Mouse (Mus musculus) adrenal gland, adult 2 months (tissue): ENCODE data around the gene Hoxc13. TPM values are rescaled to one million over a fixed set of nuclear protein-coding genes. Genes with fewer than 3 reads are reported as not detected.

Experiments
- DNase-seq: peaks from one replicate; pipeline ENCODE4 v3.0.0; 2021
- long read RNA-seq: library from polyadenylated mRNA; stranded (forward); transcript quantifications from one replicate; pipeline ENCODE4 v2.0.0, GENCODE M21; 2021
- polyA plus RNA-seq: library from polyadenylated mRNA; depleted of rRNA; stranded (reverse); fragments of >200 nt; gene quantifications from 2 replicates; pipeline ENCODE4 v1.2.3, GENCODE M21; 2012; rRNA removed
- total RNA-seq, 2 experiments: library from RNA; stranded (reverse); gene quantifications; 2 replicates each; pipeline ENCODE4 v1.2.3; 2021

Hoxc13 gene
- total RNA-seq (not detected), polyA plus RNA-seq (not detected in 2 replicates)
- long read RNA-seq = 0 reads

DNA sequence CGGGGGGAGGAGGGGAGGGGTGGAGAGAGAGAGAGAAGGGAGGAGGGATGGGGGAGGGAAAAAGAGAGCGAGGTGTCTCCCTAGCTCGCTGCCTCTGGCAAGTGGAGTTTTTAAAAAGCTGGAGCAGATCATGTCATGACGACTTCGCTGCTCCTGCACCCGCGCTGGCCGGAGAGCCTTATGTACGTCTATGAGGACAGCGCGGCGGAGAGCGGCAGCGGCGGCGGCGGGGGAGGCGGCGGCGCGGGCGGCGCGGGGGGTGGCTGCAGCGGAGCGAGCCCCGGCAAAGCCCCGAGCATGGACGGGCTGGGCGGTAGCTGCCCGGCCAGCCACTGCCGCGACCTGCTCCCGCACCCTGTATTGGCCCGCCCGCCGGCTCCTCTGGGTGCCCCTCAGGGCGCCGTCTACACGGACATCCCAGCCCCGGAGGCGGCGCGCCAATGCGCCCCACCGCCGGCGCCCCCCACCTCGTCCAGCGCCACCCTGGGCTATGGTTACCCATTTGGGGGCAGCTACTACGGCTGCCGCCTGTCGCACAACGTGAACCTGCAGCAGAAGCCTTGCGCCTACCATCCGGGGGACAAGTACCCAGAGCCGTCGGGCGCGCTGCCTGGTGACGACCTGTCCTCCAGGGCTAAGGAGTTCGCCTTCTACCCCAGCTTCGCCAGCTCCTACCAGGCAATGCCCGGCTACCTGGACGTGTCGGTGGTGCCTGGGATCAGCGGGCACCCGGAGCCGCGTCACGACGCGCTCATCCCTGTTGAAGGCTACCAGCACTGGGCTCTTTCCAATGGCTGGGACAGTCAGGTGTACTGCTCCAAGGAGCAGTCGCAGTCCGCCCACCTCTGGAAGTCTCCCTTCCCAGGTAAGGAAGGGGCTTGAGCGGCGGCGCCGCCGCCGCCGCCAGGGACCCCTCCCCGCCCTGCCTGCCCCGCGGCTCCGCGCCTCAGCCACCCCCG lies at the start of gene Hoxc13:
Gene Hoxc13 (plus strand): TSS at position 51 of the 959 bp plus-strand sequence.
- no peak for DNase-seq

DNA sequence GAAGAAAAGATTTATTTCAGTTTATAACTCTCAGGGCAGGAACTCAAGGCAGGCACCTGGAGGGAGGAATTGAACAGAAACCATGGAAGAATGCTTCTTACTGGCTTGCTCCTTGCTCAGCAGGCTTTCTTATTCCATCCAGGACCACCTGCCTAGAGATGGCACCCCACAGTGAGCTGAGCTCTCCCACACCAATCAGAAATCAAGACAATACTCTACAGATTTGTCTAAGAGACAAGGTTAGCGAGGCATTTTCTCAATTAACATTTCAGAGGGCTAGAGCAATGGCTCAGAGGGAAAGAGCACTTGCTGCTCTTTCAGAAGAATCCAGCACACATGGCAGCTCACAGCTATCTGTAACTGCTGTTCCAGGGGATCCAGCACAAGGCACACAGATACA lies 35.1 kb upstream of the Hoxc13 start:
- no peak for DNase-seq

DNA sequence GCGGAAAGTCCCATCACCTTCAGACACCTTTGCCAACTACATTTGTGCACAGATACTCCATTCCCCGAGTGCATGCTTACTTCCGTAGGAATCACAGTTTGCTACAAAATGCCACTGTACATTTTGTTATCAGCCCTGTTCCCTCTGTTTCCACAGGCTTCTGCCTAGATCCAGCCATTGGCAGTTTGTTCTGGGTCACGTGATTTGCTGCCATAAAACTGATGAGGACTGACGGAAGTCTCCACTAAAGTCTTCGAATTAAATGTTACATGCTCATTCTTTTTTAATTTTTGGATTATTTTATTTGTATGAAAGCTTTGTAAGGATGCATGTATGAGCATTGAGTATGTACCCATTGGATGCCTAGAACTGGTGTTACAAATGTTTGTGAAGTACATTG lies 25.8 kb upstream of the Hoxc13 start:
- DNase-seq = no peak

- no peak for DNase-seq
Measured at GRCm38 (mm10) chr15:102904946-102905345, 16.0 kb upstream of the Hoxc13 start.

GRCm38 (mm10) chr15:102909536-102909935 lies 11.4 kb upstream of the Hoxc13 start:
- DNase-seq = no peak

GRCm38 (mm10) chr15:102910038-102910437 lies 10.9 kb upstream of the Hoxc13 start:
- DNase-seq = no peak

DNA sequence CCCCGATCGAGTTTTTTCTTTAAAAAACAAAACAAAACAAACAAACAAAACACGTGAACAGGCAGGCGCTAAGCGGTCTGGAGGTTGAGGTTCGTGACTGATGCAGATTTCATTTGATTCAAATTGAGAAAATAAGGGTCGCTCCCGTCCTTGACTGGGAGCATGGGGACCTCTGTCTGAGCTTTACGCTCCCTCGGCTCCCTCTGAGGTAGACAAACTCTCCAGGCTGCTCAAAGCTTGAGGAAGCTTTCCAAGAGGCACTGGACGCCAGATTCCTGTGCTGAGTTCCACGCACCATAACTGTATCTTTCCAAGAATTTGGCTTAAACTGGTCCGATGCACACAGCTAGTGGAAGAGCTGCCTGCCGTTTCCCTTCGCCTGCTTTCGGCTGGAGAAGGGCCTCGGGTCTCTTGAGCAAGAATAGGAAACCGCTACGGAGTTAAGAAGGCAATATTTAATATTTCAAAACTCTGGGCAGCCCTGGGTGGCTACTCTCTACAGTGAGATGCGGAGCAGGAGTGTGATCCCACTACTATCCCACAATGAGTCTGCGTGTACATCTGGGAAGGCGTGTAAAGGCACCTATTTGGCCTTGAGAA lies 10.3 kb upstream of the Hoxc13 start:
- DNase-seq = no peak

DNA sequence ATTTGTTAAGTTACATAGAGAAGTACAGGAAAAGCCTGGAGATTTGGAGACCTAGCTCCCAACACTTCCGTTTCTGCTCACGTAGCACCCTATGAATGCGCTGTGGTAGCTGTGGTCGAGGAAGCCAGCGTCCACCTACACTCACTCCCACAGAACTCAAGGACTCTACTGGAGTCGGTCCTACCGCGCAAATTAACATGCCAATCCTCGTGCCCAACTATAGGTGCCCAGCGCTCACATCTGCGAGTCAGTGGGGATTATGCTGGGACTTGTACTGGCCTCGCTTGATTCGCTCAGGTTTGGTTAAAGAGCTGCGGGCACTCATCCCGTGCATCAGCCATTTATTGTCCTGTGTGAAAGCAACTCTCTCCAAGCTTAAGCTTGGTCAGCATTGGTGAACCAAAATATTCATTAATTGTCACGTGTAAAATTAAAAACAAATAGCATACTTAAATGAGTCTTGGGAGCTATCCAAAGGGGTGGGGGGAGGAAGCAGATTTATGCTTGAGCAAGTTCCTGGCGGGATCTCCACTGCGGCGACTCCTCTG lies 7.8 kb upstream of the Hoxc13 start:
- no peak for DNase-seq

- no peak for DNase-seq
Measured at GRCm38 (mm10) chr15:102917972-102918572, 2.8 kb upstream of the Hoxc13 start.

DNA sequence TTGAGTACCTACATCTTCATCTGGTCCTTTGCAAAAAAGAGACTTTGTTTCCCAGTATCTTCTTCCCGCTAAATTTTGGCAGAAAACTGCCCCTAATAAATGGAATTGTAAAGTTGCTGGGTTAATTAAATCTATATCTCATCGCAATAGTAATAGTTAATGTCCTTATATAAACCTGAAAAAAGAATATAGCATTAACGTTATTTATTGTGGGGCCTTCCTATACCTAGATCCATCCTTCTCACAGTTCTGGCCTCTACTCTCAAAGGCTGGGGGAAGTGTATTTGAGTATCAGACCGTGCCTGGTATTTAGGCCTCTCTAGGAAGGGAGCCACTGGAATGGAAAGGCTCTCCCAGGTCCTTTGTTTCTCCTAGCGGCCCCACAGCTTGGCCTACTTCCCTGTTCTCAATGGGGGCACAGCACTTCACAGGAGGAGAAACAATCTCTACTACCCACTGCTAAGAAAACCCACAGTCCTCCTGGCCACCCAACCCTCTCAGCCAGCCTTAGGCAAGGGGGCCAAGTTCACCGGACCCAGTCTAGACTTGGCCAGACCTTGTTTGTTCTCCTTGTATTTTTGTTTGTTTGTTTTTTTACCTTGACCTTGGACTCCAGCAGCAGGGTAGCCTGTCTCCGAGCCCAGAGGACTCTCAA lies 2.2 kb upstream of the Hoxc13 start:
- no peak for DNase-seq

- DNase-seq = no peak
Measured at GRCm38 (mm10) chr15:102919336-102920180, 1.3 kb upstream of the Hoxc13 start.

DNA sequence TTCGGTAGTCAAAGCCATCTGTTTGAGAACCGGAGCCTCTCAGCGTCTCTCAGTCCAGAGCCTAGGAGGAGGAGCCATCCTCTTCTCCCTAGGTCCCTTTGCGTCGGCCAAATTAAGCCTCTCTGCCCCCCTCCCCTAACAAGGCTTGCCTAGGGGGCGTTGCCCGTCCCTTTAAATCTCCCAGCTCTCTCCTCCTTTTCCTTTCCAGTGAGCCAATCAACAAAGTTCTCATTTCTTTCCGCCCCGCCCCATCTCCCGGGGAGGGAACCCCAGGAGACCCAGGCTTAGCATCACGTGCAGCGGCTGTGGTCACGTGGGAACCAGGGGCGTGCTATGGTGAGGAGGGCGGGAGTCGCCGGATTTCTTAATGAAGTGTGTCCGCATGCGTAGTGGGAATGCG lies 284 bp upstream of the Hoxc13 start:
- peak; percentile 30 for DNase-seq

GRCm38 (mm10) chr15:102922012-102922362 lies 1.1 kb downstream of the Hoxc13 start:
- DNase-seq = peak; percentile 15

GRCm38 (mm10) chr15:102922636-102923500 lies 2.0 kb downstream of the Hoxc13 start:
- no peak for DNase-seq

DNA sequence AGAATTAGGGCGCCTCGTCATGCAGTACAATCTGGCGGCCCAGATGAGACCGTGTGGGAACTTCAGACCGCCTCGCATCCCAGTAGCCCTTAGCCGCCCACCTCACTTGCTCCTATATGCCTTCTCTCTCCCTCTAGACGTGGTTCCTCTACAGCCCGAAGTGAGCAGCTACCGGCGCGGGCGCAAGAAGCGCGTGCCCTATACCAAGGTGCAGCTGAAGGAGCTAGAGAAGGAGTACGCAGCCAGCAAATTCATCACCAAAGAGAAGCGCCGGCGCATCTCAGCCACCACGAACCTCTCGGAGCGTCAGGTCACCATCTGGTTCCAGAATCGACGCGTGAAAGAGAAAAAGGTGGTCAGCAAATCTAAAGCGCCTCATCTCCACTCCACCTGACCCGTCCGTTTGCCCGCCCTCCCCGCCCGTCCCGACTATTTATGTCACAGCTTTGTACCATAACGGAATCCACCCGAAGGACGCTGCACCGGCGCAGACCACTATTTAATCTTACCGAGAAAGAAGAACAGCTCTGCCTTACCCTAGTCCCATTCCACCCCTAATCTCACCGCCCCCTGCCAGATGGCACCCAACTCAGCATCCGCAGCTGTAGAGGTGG lies 6.2 kb downstream of the Hoxc13 start:
- no peak for DNase-seq

GRCm38 (mm10) chr15:102931706-102932358 lies 10.9 kb downstream of the Hoxc13 start:
- no peak for DNase-seq

DNA sequence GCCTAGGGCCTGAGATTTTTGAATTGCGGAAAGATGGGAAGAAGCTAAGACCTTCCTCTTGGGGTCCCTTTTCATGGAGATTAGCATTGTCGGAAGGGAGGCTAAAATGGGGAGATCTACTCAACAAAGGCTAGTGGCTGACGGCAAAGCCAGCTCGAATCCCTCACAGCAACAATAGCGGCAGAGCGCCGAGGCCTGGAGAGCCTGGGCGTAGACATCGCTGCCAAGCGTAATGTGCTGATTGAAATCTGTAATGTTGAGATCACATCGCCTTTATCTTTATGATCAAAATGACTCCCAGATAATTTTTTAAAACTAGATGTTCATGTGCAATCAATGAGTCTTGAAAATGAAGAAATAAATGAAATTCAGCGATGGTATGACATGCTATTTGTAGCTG lies 13.5 kb downstream of the Hoxc13 start:
- no peak for DNase-seq

GRCm38 (mm10) chr15:102934897-102935296 lies 14.0 kb downstream of the Hoxc13 start:
- no peak for DNase-seq
